Mouse (Mus musculus) urinary bladder, postnatal 36 days (tissue): Measurements from ENCODE around the gene Ccdc88b.

Experiments used
- DNase-seq, 2 experiments: peaks; one replicate each; pipeline ENCODE4 v3.0.0; 2022; ENCODE audit warnings: low spot score in 2 of 2, mixed read lengths in 1 of 2

Gene Ccdc88b

GRCm38 (mm10) chr19:6829069-6829468 is 28.9 kb downstream of the Ccdc88b start:
- DNase-seq, result no peak

GRCm38 (mm10) chr19:6826601-6827000 is 31.4 kb downstream of the Ccdc88b start:
- no peak for DNase-seq

- DNase-seq, result no peak
Observed at GRCm38 (mm10) chr19:6825384-6825783, 32.6 kb downstream of the Ccdc88b start.

GRCm38 (mm10) chr19:6820538-6821195 is 37.3 kb downstream of the Ccdc88b start:
- DNase-seq, result no peak

- no peak for DNase-seq
Observed at GRCm38 (mm10) chr19:6819143-6819827, 38.7 kb downstream of the Ccdc88b start.

GRCm38 (mm10) chr19:6814958-6815357 is 43.1 kb downstream of the Ccdc88b start:
- no peak for DNase-seq

- DNase-seq, result no peak
Observed at GRCm38 (mm10) chr19:6814366-6814765, 43.6 kb downstream of the Ccdc88b start.
